Mouse (Mus musculus) left cerebral cortex, adult 9 months (tissue): ENCODE measurements around the gene Hormad2.

Experiments used
- DNase-seq, 2 experiments: peaks; one replicate each; pipeline ENCODE4 v3.0.0; 2022; ENCODE audit warnings: low spot score in 2 of 2

The Hormad2 gene

GRCm38 (mm10) chr11:4446195-4446868 is 5.4 kb upstream of the Hormad2 start:
- DNase-seq: no peak

- DNase-seq: no peak
Measured at GRCm38 (mm10) chr11:4442280-4442679, 1.4 kb upstream of the Hormad2 start.

GRCm38 (mm10) chr11:4438211-4438610 is 2.7 kb downstream of the Hormad2 start:
- DNase-seq: no peak

- DNase-seq: no peak
Measured at GRCm38 (mm10) chr11:4437318-4437717, 3.6 kb downstream of the Hormad2 start.

- no peak for DNase-seq
Measured at GRCm38 (mm10) chr11:4436631-4437030, 4.3 kb downstream of the Hormad2 start.

GRCm38 (mm10) chr11:4434461-4434860 is 6.4 kb downstream of the Hormad2 start:
- no peak for DNase-seq

- no peak for DNase-seq
Measured at GRCm38 (mm10) chr11:4423818-4424217, 17.1 kb downstream of the Hormad2 start.

- DNase-seq: no peak
Measured at GRCm38 (mm10) chr11:4422494-4423425, 18.1 kb downstream of the Hormad2 start.

- no peak for DNase-seq
Measured at GRCm38 (mm10) chr11:4421933-4422488, 18.9 kb downstream of the Hormad2 start.

GRCm38 (mm10) chr11:4417986-4418385 is 22.9 kb downstream of the Hormad2 start:
- DNase-seq: no peak

- no peak for DNase-seq
Measured at GRCm38 (mm10) chr11:4412294-4412693, 28.6 kb downstream of the Hormad2 start.

- no peak for DNase-seq
Measured at GRCm38 (mm10) chr11:4404277-4404676, 36.6 kb downstream of the Hormad2 start.

GRCm38 (mm10) chr11:4403381-4403780 is 37.5 kb downstream of the Hormad2 start:
- DNase-seq: no peak

- DNase-seq: no peak
Measured at GRCm38 (mm10) chr11:4401251-4401650, 39.7 kb downstream of the Hormad2 start.

GRCm38 (mm10) chr11:4394226-4394625 is 46.7 kb downstream of the Hormad2 start:
- no peak for DNase-seq

- DNase-seq: no peak
Measured at GRCm38 (mm10) chr11:4388018-4388417, 52.9 kb downstream of the Hormad2 start.

- no peak for DNase-seq
Measured at GRCm38 (mm10) chr11:4382321-4382720, 58.6 kb downstream of the Hormad2 start.

GRCm38 (mm10) chr11:4379857-4380256 is 61.0 kb downstream of the Hormad2 start:
- no peak for DNase-seq

- DNase-seq: no peak
Measured at GRCm38 (mm10) chr11:4366389-4366788, 74.5 kb downstream of the Hormad2 start.

GRCm38 (mm10) chr11:4355430-4355829 is 85.5 kb downstream of the Hormad2 start:
- DNase-seq: no peak

- DNase-seq: no peak
Measured at GRCm38 (mm10) chr11:4352637-4353036, 88.3 kb downstream of the Hormad2 start.

- no peak for DNase-seq
Measured at GRCm38 (mm10) chr11:4343926-4344325, 97.0 kb downstream of the Hormad2 start.

- DNase-seq: no peak
Measured at GRCm38 (mm10) chr11:4342027-4342426, 98.9 kb downstream of the Hormad2 start.
